Mouse (Mus musculus): ENCODE measurements around the gene C130026I21Rik. TPM values are rescaled to one million over a fixed set of nuclear protein-coding genes. Genes with fewer than 3 reads are reported as not detected.
"Not testable (repeated sequence)": the region's sequence is repeated elsewhere in the genome, so short reads cannot be mapped to it uniquely, and the experiment has no call there.

Gene C130026I21Rik
- 0.47 and 0.63 TPM in 2 replicates for polyA plus RNA-seq (2015; fragmentation: Nextera tagmentation; extraction: Ambion mirVana)

DNA sequence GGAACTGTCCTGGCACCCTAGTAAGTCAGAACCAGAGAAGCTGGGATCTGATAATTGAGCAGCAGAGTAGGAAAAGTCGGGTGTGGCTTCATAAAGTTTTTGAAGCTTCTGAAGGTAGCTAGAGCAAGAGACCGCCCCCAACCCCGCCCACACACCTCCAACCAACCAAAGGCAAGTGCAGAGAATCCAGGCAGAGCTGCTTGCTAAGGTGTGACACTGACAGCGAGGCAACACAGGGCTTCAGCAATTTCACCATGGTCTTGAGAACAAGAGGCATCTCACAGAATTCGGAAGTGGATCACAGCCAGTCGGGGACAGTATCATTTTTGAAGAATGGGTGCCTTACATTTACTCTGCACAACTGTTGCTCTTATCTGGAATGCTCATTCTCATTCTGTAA is at the start of gene C130026I21Rik:
Gene C130026I21Rik, minus strand, starts transcription at position 101 of the 400 bp plus-strand sequence.
- H3K4me2 ChIP-seq (ENCODE audit: low read depth, low read length); H3K4me3 ChIP-seq (replicated peaks; ENCODE audit: low read length); H3K9me3 ChIP-seq (replicated peaks; ENCODE audit: control insufficient read depth, low read length); ATAC-seq (ENCODE audit: insufficient read depth, low FRiP score); H3K27me3 ChIP-seq (ENCODE audit: control insufficient read depth, insufficient read depth, low read length); H3K4me1 ChIP-seq (ENCODE audit: control insufficient read depth, insufficient read depth, low read length); H3K36me3 ChIP-seq (ENCODE audit: control insufficient read depth, insufficient read depth, low read length); H3K9ac ChIP-seq (ENCODE audit: low read length); H3K27ac ChIP-seq (ENCODE audit: low read length): not testable (repeated sequence)
- no CpG with 5 or more reads among the region's 6 CpGs for WGBS

DNA sequence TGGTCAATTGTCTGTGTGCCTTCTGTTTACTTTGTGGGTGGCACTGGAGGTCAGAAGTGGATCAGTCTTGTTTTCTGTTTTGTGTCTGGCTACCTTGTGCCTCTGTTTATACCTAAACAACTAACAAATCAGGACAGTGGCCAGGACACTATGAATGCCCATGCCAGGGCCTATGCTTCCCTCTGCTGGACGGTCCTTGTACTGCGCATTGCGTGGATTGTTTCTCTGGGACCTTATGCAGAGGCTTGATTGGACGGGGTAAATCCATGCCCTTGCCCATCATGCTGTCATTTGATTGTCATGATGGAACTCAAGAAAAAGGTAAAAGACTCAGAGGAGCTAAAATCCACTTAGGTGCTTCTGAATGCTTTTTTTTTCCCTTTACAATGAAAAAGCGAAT is 16.7 kb upstream of the C130026I21Rik start:
- ATAC-seq (ENCODE audit: insufficient read depth, low FRiP score); H3K4me2 ChIP-seq (ENCODE audit: low read depth, low read length); H3K9ac ChIP-seq (ENCODE audit: low read length); H3K4me1 ChIP-seq (ENCODE audit: control insufficient read depth, insufficient read depth, low read length); H3K36me3 ChIP-seq (ENCODE audit: control insufficient read depth, insufficient read depth, low read length); H3K4me3 ChIP-seq (replicated peaks; ENCODE audit: low read length); H3K27ac ChIP-seq (ENCODE audit: low read length); H3K9me3 ChIP-seq (replicated peaks; ENCODE audit: control insufficient read depth, low read length); H3K27me3 ChIP-seq (ENCODE audit: control insufficient read depth, insufficient read depth, low read length): not testable (repeated sequence)
- 38% methylated on average over 4 of the region's 5 CpGs for WGBS

DNA sequence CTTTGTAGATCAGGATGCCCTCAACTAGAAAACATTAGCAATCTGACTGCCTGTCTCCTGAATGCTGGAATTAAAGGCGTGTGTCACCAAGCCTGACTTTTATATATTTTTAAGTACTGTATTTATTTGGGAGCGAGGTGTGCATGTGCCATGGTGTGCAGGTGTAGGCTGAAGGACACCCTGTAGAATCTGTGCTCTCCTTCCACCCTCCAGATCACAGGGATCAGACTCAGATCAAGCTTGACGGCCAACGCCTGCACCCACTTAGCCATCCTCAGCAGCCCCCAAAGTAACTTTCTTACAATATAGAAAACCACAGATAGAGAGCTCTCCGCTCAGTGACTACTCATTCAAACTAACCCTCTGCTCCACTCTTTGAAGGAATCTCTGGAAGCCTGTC is 6.1 kb upstream of the C130026I21Rik start:
- H3K27me3 ChIP-seq (ENCODE audit: control insufficient read depth, insufficient read depth, low read length); H3K9me3 ChIP-seq (replicated peaks; ENCODE audit: control insufficient read depth, low read length); H3K9ac ChIP-seq (ENCODE audit: low read length); H3K4me1 ChIP-seq (ENCODE audit: control insufficient read depth, insufficient read depth, low read length); H3K27ac ChIP-seq (ENCODE audit: low read length); H3K4me3 ChIP-seq (replicated peaks; ENCODE audit: low read length); ATAC-seq (ENCODE audit: insufficient read depth, low FRiP score); H3K4me2 ChIP-seq (ENCODE audit: low read depth, low read length); H3K36me3 ChIP-seq (ENCODE audit: control insufficient read depth, insufficient read depth, low read length): not testable (repeated sequence)
- WGBS, result 63% methylated on average over 4 of the region's 5 CpGs

DNA sequence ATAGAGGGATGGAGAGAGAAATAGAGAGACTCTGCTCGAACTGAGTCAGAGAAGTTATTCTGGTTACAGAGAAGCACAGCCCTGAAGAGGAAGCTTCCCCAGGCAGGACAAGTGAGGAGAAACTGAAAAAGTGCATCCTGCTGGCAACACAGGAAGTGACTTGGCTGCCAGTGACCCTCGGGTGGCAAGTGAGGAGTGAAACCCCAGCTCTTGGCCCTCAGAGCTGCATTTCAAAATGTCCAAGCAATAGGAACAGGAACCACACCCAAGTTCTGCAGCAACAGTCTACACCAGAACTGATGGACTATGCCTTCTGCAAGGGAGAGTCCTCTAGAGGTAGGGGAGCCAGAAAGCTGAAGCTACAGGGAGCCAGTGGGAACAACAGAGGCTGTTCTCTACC is 11.7 kb downstream of the C130026I21Rik start:
- WGBS, result 53% methylated on average over 1 of the region's 2 CpGs
- H3K27me3 ChIP-seq (ENCODE audit: control insufficient read depth, insufficient read depth, low read length); H3K4me1 ChIP-seq (ENCODE audit: control insufficient read depth, insufficient read depth, low read length); ATAC-seq (ENCODE audit: insufficient read depth, low FRiP score); H3K9ac ChIP-seq (ENCODE audit: low read length); H3K36me3 ChIP-seq (ENCODE audit: control insufficient read depth, insufficient read depth, low read length); H3K4me2 ChIP-seq (ENCODE audit: low read depth, low read length); H3K27ac ChIP-seq (ENCODE audit: low read length); H3K4me3 ChIP-seq (replicated peaks; ENCODE audit: low read length); H3K9me3 ChIP-seq (replicated peaks; ENCODE audit: control insufficient read depth, low read length): not testable (repeated sequence)

DNA sequence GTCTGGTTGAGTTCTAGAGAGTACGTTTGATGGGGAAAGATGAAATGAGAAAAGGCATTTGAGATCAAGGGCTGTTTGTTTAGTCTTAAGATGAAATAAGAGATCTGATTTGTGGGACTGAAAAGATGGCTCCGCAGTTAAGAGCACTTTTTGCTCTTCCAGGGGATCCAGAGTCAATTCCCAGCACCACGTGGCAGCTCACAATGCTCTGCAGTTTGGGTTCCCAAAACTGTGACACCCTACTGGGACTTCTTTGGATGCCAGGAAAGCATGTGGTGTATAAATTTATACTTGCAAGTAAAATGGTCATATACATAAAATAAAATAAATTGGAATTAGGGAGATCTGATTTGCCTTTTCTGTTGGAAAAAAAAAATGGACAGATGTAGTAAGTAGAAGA is 15.1 kb downstream of the C130026I21Rik start:
- not testable (repeated sequence) for ATAC-seq (ENCODE audit: insufficient read depth, low FRiP score); H3K27me3 ChIP-seq (ENCODE audit: control insufficient read depth, insufficient read depth, low read length); H3K9ac ChIP-seq (ENCODE audit: low read length); H3K4me2 ChIP-seq (ENCODE audit: low read depth, low read length); H3K4me1 ChIP-seq (ENCODE audit: control insufficient read depth, insufficient read depth, low read length); H3K36me3 ChIP-seq (ENCODE audit: control insufficient read depth, insufficient read depth, low read length); H3K4me3 ChIP-seq (replicated peaks; ENCODE audit: low read length); H3K27ac ChIP-seq (ENCODE audit: low read length); H3K9me3 ChIP-seq (replicated peaks; ENCODE audit: control insufficient read depth, low read length)
- 55% methylated on average over 2 of the region's 3 CpGs for WGBS

DNA sequence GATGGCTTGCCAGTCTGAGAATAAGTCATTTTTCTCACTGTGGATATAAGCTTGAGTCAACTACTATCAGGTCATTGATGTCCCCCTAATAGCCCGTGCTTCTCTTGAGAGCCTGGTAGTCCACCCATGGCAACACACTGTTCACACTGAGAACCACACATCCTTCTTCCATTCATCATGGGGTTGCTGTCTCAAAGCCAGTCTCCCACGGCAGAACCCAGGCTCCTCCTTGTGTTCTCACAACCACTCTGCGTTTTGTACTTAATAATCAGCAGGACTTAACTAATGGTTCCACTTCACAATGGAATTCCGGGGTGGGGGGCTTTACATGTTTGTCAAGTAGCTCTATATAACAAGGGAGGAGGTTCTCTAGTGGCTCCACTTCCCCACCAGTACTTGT is 19.2 kb downstream of the C130026I21Rik start:
- WGBS, result 85% methylated on average over 4 of the region's 4 CpGs
- not testable (repeated sequence) for H3K27ac ChIP-seq (ENCODE audit: low read length); H3K9me3 ChIP-seq (replicated peaks; ENCODE audit: control insufficient read depth, low read length); H3K4me2 ChIP-seq (ENCODE audit: low read depth, low read length); H3K9ac ChIP-seq (ENCODE audit: low read length); H3K4me1 ChIP-seq (ENCODE audit: control insufficient read depth, insufficient read depth, low read length); H3K36me3 ChIP-seq (ENCODE audit: control insufficient read depth, insufficient read depth, low read length); ATAC-seq (ENCODE audit: insufficient read depth, low FRiP score); H3K4me3 ChIP-seq (replicated peaks; ENCODE audit: low read length); H3K27me3 ChIP-seq (ENCODE audit: control insufficient read depth, insufficient read depth, low read length)

DNA sequence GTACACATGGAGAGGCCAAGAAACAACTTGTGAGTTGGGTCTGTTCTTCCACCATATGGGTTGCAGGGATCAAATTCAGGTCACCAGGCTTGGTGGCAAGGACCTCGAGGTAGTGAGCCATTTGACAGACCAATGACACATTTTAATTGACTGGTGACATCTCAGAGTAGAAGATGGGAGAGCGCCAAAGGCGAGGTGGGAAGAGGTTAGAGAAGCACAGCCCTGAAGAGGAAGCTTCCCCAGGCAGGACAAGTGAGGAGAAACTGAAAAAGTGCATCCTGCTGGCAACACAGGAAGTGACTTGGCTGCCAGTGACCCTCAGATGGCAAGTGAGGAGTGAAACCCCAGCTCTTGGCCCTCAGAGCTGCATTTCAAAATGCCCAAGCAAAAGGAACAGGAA is 21.4 kb downstream of the C130026I21Rik start:
- WGBS, result 57% methylated on average over 3 of the region's 3 CpGs
- H3K9me3 ChIP-seq (replicated peaks; ENCODE audit: control insufficient read depth, low read length); H3K36me3 ChIP-seq (ENCODE audit: control insufficient read depth, insufficient read depth, low read length); H3K9ac ChIP-seq (ENCODE audit: low read length); H3K27me3 ChIP-seq (ENCODE audit: control insufficient read depth, insufficient read depth, low read length); H3K27ac ChIP-seq (ENCODE audit: low read length); H3K4me3 ChIP-seq (replicated peaks; ENCODE audit: low read length); ATAC-seq (ENCODE audit: insufficient read depth, low FRiP score); H3K4me1 ChIP-seq (ENCODE audit: control insufficient read depth, insufficient read depth, low read length); H3K4me2 ChIP-seq (ENCODE audit: low read depth, low read length): not testable (repeated sequence)

DNA sequence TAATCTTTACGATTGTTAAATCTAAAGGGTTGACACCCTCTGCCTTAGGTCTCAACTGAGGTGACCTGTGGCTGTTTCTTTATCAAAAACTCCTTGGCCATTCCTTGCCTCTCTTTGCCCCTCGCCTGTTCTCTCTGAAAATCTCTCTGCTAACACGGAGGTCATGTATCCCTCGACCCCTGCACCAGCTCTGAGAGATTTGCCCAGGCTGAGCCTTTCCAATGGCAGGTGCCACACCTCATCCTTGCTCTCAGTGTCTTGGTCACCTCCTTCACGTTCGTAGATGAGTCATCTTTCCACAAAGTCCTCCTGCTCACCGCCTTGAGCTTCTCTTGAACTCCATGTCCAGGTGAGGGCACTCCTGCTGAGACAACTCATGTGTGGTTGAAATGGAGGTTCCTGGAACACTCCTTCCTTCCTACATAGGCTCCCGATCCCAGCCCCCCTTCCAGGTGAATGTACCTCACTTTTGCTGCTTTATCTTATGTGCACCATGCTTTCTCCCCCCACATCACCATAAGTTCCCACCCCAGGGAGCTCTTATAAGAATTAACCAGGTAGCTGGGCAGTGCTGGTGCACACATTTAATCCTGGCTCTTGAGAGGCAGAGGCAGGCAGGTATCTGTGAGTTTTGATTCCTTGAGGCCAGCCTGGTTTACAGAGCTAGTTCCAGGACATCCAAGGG is 23.4 kb downstream of the C130026I21Rik start:
- H3K9me3 ChIP-seq (replicated peaks; ENCODE audit: control insufficient read depth, low read length); H3K9ac ChIP-seq (ENCODE audit: low read length); H3K4me1 ChIP-seq (ENCODE audit: control insufficient read depth, insufficient read depth, low read length); H3K4me3 ChIP-seq (replicated peaks; ENCODE audit: low read length); ATAC-seq (ENCODE audit: insufficient read depth, low FRiP score); H3K27me3 ChIP-seq (ENCODE audit: control insufficient read depth, insufficient read depth, low read length); H3K27ac ChIP-seq (ENCODE audit: low read length); H3K36me3 ChIP-seq (ENCODE audit: control insufficient read depth, insufficient read depth, low read length); H3K4me2 ChIP-seq (ENCODE audit: low read depth, low read length): not testable (repeated sequence)
- 66% methylated on average over 8 of the region's 8 CpGs for WGBS

DNA sequence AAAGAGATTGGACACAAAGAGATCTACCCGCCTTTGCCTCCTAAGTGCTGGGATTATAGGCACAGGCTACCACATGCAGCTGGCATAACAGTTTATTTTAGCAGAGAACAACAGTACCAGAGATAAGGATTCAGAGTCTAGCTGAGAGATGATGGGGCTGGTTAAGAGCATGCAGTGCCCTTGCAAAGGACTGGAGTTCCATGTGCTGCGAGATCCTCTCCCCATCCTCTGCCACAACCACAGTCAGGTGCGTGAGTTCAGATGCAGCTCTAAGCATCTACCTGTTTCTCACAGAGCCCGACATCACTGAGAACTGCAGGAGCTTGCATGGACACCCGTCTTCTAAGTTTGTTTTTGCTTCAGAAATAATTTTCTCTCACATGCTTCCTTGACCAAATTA is 24.1 kb downstream of the C130026I21Rik start:
- not testable (repeated sequence) for H3K27me3 ChIP-seq (ENCODE audit: control insufficient read depth, insufficient read depth, low read length); H3K4me1 ChIP-seq (ENCODE audit: control insufficient read depth, insufficient read depth, low read length); H3K4me2 ChIP-seq (ENCODE audit: low read depth, low read length); H3K9ac ChIP-seq (ENCODE audit: low read length); H3K27ac ChIP-seq (ENCODE audit: low read length); ATAC-seq (ENCODE audit: insufficient read depth, low FRiP score); H3K4me3 ChIP-seq (replicated peaks; ENCODE audit: low read length); H3K36me3 ChIP-seq (ENCODE audit: control insufficient read depth, insufficient read depth, low read length); H3K9me3 ChIP-seq (replicated peaks; ENCODE audit: control insufficient read depth, low read length)
- WGBS, result 78% methylated on average over 4 of the region's 5 CpGs

Measured in stomach, embryonic 16.5 days (tissue).